Mouse (Mus musculus): ENCODE measurements around the gene Zfp951.
A peak's percentile ranks its signal among the peaks of the same experiment; 100 is the strongest.
"Not testable (repeated sequence)": the region's sequence is repeated elsewhere in the genome, so short reads cannot be mapped to it uniquely, and the experiment has no call there.

Zfp951 gene

DNA sequence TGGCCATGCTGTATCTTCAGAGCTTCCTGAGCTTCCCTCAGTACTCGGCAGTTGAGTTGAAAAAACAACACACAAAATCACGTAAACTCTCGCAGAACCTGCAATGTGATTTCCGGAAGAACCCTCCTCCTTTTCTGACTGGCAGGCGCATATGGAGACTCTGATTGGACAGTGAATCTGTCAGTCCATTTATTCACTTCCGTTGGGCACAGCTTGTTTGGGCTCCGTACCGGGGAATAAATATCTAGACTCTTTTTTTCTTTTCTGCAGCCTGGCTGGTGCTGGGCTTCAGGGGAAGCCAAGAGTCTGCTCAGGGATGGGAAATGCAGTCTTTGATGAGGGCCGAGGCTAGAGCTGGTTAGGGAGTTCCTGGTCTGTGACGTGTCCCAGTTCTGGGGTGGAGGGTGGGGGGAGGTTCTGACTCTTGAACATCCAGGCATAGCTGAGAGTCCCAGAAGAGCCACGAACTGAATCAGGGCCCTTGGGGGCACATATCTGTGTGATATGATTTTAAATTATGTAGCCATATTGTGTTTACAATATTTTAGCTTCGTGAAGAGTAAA, at the start of gene Zfp951:
Zfp951 (minus strand) TSS at position 109 of the 564 bp plus-strand sequence.
- peak; percentile 79 for DNase-seq (ENCODE audit: low spot score)

GRCm38 (mm10) chr5:104906556-104906955, 46.7 kb upstream of the Zfp951 start:
- not testable (repeated sequence) for DNase-seq (ENCODE audit: low spot score)

- DNase-seq (ENCODE audit: low spot score), result not testable (repeated sequence)
These were observed 567 bp downstream of the Zfp951 start for GRCm38 (mm10) chr5:104859045-104859961.

DNA sequence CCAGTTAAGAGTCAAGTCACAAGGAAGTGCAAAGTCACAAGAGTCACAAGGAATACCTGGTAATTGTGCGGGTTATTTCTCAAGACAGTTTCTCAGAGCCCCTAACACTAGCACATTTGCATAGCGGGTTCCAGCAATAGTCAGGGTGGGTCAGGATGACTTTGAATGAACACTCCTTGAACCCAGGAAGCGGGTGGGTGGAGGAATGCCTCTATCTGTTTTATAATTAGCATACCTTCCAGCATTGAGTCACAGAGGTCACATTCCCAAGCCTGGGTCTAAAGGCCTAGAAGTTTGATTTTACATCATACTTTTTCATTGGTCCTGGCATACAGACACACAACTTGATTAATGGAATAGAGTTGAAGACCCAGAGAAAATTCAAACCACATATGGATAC, 5.3 kb downstream of the Zfp951 start:
- not testable (repeated sequence) for DNase-seq (ENCODE audit: low spot score)

GRCm38 (mm10) chr5:104833330-104833729, 26.5 kb downstream of the Zfp951 start:
- DNase-seq (ENCODE audit: low spot score), result no peak

DNA sequence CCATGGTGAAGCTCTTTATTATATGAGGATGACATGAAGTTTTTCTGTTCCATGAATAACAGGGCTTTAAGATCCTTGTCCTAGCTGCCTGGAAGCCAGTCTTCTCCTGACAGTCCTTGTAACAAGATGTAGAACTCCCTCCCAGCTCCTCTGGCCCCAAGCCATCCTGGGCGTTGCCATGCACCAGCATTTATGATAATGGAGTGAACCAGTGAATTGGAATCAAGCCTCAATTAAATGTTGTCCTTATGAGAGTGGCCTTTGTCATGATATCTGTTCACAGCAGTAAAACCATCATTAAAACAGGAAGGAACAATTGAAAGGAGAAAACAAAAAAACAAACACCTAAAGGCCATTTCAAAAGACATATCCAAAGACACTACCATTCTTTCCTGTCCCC, 30.3 kb downstream of the Zfp951 start:
- no peak for DNase-seq (ENCODE audit: low spot score)

DNA sequence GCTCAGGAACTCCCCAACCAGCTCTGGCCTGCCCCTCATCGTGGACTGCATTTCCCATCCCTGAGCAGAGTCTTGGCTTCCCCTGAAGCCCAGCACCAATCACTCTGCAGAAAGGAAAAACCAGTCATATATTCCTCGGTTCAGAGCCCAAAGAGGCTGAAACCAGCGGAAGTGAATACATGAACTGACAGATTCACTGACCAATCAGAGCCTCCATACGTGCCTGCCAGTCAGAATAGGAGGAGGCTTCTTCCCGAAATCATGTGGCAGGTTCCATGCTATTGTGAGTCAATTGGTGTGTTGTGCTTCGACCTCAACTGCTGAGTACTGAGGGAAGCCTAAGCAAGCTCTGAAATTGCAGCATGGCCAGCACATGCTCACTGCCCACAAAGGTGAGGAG, 89.7 kb downstream of the Zfp951 start:
- DNase-seq (ENCODE audit: low spot score), result not testable (repeated sequence)
